In genomic region chr12:40447561-40448355, GRCm38 (mm10) we compare ENCODE assay signal across 8 mouse cellular contexts. TPM values are rescaled to one million over a fixed set of nuclear protein-coding genes. Genes with fewer than 3 reads are reported as not detected.
DNase-seq lines count a peak whose midpoint lies in the region; ATAC-seq and TF ChIP-seq lines count a peak whose summit lies in the region.

No protein-coding gene starts in this region.

- no peaks in the 10 kb centered on the region; the same call in 1 of the 2 replicates for H3K4me1 ChIP-seq in cortical plate, adult 2 months (ENCODE audit: control insufficient read depth, insufficient read depth, low read length)
- peaks cover 23% of the 10 kb centered on the region for H3K4me1 ChIP-seq in midbrain, embryonic 15.5 days

- H3K4me3 ChIP-seq in cortical plate, adult 2 months (ENCODE audit: insufficient read depth, low read length), result peak overlapping the region; percentile 71
- H3K4me3 ChIP-seq in midbrain, embryonic 15.5 days, result peak overlapping the region; percentile 65

- peak overlapping the region; percentile 72 for H3K9ac ChIP-seq in midbrain, embryonic 15.5 days

- no peak for ATAC-seq in midbrain, embryonic 15.5 days (replicated peaks)

- H3K9me3 ChIP-seq in midbrain, embryonic 15.5 days, result no peaks in the 10 kb centered on the region

- peak; percentile 94 for DNase-seq in heart, adult 11 months
- no peak for DNase-seq in heart, postnatal 14 days
- peak; percentile 36 for DNase-seq in induced T-regulatory cell, adult 2 months (ENCODE audit: low read depth)
- no peak for DNase-seq in adrenal gland, postnatal 14 days
- no peak for DNase-seq in gastrocnemius, postnatal 10 days
- DNase-seq in left cerebral cortex, postnatal 36 days (ENCODE audit: low spot score in 2 of 2), result no peak

- no peak overlapping the region for H3K27ac ChIP-seq in cortical plate, adult 2 months (ENCODE audit: insufficient read depth, low read length)
- peak overlapping the region; percentile 91 for H3K27ac ChIP-seq in midbrain, embryonic 15.5 days

- WGBS in midbrain, embryonic 15.5 days, result 14% methylated on average over 10 of the region's 10 CpGs

- no peaks in the 10 kb centered on the region for H3K27me3 ChIP-seq in midbrain, embryonic 15.5 days (replicated peaks)

- intact Hi-C loops in heart, postnatal 14 days (cut with DNase I), result loop anchor here (5.0 kb wide), 4 partner anchors 55 to 225 kb away; no protein-coding TSS in a partner anchor
- intact Hi-C loops in left cerebral cortex, postnatal 36 days (cut with DNase I), result loop anchor here (2.0 to 5.0 kb wide), 3 partner anchors 40 to 235 kb away; no protein-coding TSS in a partner anchor

- peak overlapping the region; percentile 62 for H3K4me2 ChIP-seq in midbrain, embryonic 15.5 days

- H3K36me3 ChIP-seq in midbrain, embryonic 15.5 days (replicated peaks), result no peaks in the 10 kb centered on the region

- TF ChIP-seq CTCF in cortical plate, adult 2 months (IDR thresholded peaks at IDR 0.05; ENCODE audit: extremely low read depth, insufficient read depth, low read length), result no peak

- TF ChIP-seq POLR2A in cortical plate, adult 2 months (IDR thresholded peaks at IDR 0.05; ENCODE audit: extremely low read depth, insufficient read depth, low read length), result no peak

RNA-seq across cellular contexts. Expression of gene Dock4, which starts 2.0 kb away (rescaled TPM):
- 10 to 100 TPM; 16.4 to 17.2 TPM for total RNA-seq in heart, postnatal 14 days (2021)
- polyA plus RNA-seq in cortical plate, adult 2 months (2012; rRNA removed), result 41.2 and 45.0 TPM in 2 replicates
- polyA plus RNA-seq in midbrain, embryonic 15.5 days (2015; fragmentation: Nextera tagmentation; extraction: Ambion mirVana), result 37.7 and 42.0 TPM in 2 replicates
- total RNA-seq in adrenal gland, postnatal 14 days (2021), result 19.7 and 19.9 TPM in 2 replicates
- 10 to 100 TPM; 21.6 to 29.7 TPM for total RNA-seq in gastrocnemius, postnatal 10 days (2021)
- total RNA-seq in left cerebral cortex, postnatal 36 days (2021), result 10 to 100 TPM; 81.1 to 99.7 TPM

RNA-seq across cellular contexts. Expression of gene Zfp277, which starts 2.1 kb away (rescaled TPM):
- 10 to 100 TPM; 11.7 to 12.6 TPM for total RNA-seq in heart, postnatal 14 days (2021)
- polyA plus RNA-seq in cortical plate, adult 2 months (2012; rRNA removed), result 18.1 and 19.4 TPM in 2 replicates
- polyA plus RNA-seq in midbrain, embryonic 15.5 days (2015; fragmentation: Nextera tagmentation; extraction: Ambion mirVana), result 26.6 and 26.9 TPM in 2 replicates
- 15.4 and 18.0 TPM in 2 replicates for total RNA-seq in adrenal gland, postnatal 14 days (2021)
- 10 to 100 TPM; 14.1 to 14.8 TPM for total RNA-seq in gastrocnemius, postnatal 10 days (2021)
- 10 to 100 TPM; 16.6 to 20.1 TPM for total RNA-seq in left cerebral cortex, postnatal 36 days (2021)

Comparison
In these comparisons a context has a peak if more than half of its experiments do, and no peak if none do; other contexts are left out.
1. DNase-seq: peak in heart, adult 11 months (single experiment) and induced T-regulatory cell, adult 2 months (single experiment); none in heart, postnatal 14 days (0 of 2), adrenal gland, postnatal 14 days (single experiment), gastrocnemius, postnatal 10 days (single experiment) and left cerebral cortex, postnatal 36 days (0 of 2).